Mouse (Mus musculus) cortical plate, adult 2 months (tissue): ENCODE measurements around the gene Atp6v1c2.

Source experiments
- CTCF ChIP-seq: fragments of 200-500 bp; IDR thresholded peaks from 2 replicates; pipeline ENCODE4 v1.5.1; 2011; ENCODE audit warnings: mild to moderate bottlenecking, control low read depth, low read length; ENCODE audit not compliant: insufficient read depth; ENCODE audit errors: extremely low read depth
- POLR2A ChIP-seq: fragments of 200-500 bp; IDR thresholded peaks from 2 replicates; pipeline ENCODE4 v1.6.1; 2011; ENCODE audit warnings: mild to moderate bottlenecking, low read length, control low read depth; ENCODE audit not compliant: insufficient read depth; ENCODE audit errors: extremely low read depth

GRCm38 (mm10) chr12:17369111-17369510 lies 40.0 kb upstream of the Atp6v1c2 start:
- TF ChIP-seq CTCF (no peak), POLR2A (no peak)
